Mouse (Mus musculus) intestine, embryonic 15.5 days (tissue): ENCODE measurements around the gene Hacd4. TPM values are rescaled to one million over a fixed set of nuclear protein-coding genes. Genes with fewer than 3 reads are reported as not detected.
A peak's percentile ranks its signal among the peaks of the same experiment; 100 is the strongest.

ENCODE experiments used
- ATAC-seq: fragments of 200-750 bp; cut with Nextera tagmentation; 2 replicates; pipeline ENCODE4 v1.8.0; 2017; ENCODE audit warnings: moderate TSS enrichment, moderate library complexity
- H3K27ac ChIP-seq: fragments of 300-500 bp; sonication (generic); 2 replicates; pipeline ENCODE4 v1.5.1; 2015; ENCODE audit warnings: mild to moderate bottlenecking, inconsistent platforms
- H3K27me3 ChIP-seq: fragments of 300-500 bp; sonication (generic); replicated peaks from 2 replicates; pipeline ENCODE4 v1.6.1; 2015; ENCODE audit warnings: inconsistent platforms
- H3K36me3 ChIP-seq: fragments of 300-500 bp; sonication (generic); 2 replicates; pipeline ENCODE4 v1.6.1; 2015; ENCODE audit warnings: inconsistent platforms
- H3K4me1 ChIP-seq: fragments of 300-500 bp; sonication (generic); replicated peaks from 2 replicates; pipeline ENCODE4 v1.6.1; 2015; ENCODE audit warnings: inconsistent platforms
- H3K4me2 ChIP-seq: fragments of 300-500 bp; sonication (generic); replicated peaks from 2 replicates; pipeline ENCODE4 v1.6.1; 2015; ENCODE audit warnings: mild to moderate bottlenecking, inconsistent platforms
- H3K4me3 ChIP-seq: fragments of 300-500 bp; sonication (generic); replicated peaks from 2 replicates; pipeline ENCODE4 v1.5.1; 2015; ENCODE audit warnings: inconsistent platforms
- H3K9ac ChIP-seq: fragments of 300-500 bp; sonication (generic); 2 replicates; pipeline ENCODE4 v1.6.1; 2015; ENCODE audit warnings: inconsistent platforms
- H3K9me3 ChIP-seq: fragments of 300-500 bp; sonication (generic); 2 replicates; pipeline ENCODE4 v1.6.1; 2016; ENCODE audit warnings: inconsistent platforms
- WGBS: fragments of 180-500 bp; shearing (Covaris S2); methylation state at CpG from one replicate; pipeline ENCODE4 v1.1.7; 2015; 5-methylcytosine and 5-hydroxymethylcytosine counted together
- polyA plus RNA-seq: library from polyadenylated mRNA; unstranded; fragments of >200 nt; fragmentation: Nextera tagmentation; extraction: Ambion mirVana; gene quantifications from 2 replicates; pipeline ENCODE4 v1.2.1, GENCODE M21; 2015

Hacd4 gene
- polyA plus RNA-seq, 1 experiment from 2014 or later: 12.7 TPM

GRCm38 (mm10) chr4:88458673-88459072, 19.9 kb upstream of the Hacd4 start:
- 52% methylated on average over 2 of the region's 2 CpGs for WGBS
- Histone ChIP-seq H3K9me3 (no peaks in the 10 kb centered on the region), H3K4me2 (no peak overlapping the region), H3K36me3 (no peaks in the 10 kb centered on the region), H3K9ac (no peak overlapping the region), H3K4me3 (no peak overlapping the region), H3K4me1 (no peaks in the 10 kb centered on the region), H3K27ac (no peak overlapping the region), H3K27me3 (no peaks in the 10 kb centered on the region)
- ATAC-seq: no peak

GRCm38 (mm10) chr4:88458093-88458492, 19.4 kb upstream of the Hacd4 start:
- 89% methylated on average over 1 of the region's 1 CpGs for WGBS

GRCm38 (mm10) chr4:88450087-88450765, 11.5 kb upstream of the Hacd4 start:
- Histone ChIP-seq H3K4me3 (no peak overlapping the region), H3K27me3 (no peaks in the 10 kb centered on the region), H3K4me2 (no peak overlapping the region), H3K27ac (no peak overlapping the region), H3K4me1 (no peaks in the 10 kb centered on the region), H3K9me3 (no peaks in the 10 kb centered on the region), H3K9ac (no peak overlapping the region), H3K36me3 (no peaks in the 10 kb centered on the region)
- 94% methylated on average over 1 of the region's 1 CpGs for WGBS
- ATAC-seq: no peak

More at GRCm38 (mm10) chr4:88458093-88458492, 19.4 kb upstream of the Hacd4 start:
- Histone ChIP-seq H3K4me2 (no peak overlapping the region), H3K4me3 (no peak overlapping the region), H3K9ac (no peak overlapping the region), H3K36me3 (no peaks in the 10 kb centered on the region), H3K27me3 (no peaks in the 10 kb centered on the region), H3K4me1 (no peaks in the 10 kb centered on the region), H3K9me3 (no peaks in the 10 kb centered on the region), H3K27ac (no peak overlapping the region)
- no peak for ATAC-seq

- H3K9me3 ChIP-seq: no peaks in the 10 kb centered on the region
Observed at GRCm38 (mm10) chr4:88448976-88449375, 10.2 kb upstream of the Hacd4 start.

GRCm38 (mm10) chr4:88440814-88441213, 2.1 kb upstream of the Hacd4 start:
- no peak overlapping the region for H3K4me2 ChIP-seq
- H3K27ac ChIP-seq: no peak overlapping the region
- H3K9ac ChIP-seq: no peak overlapping the region
- no peak overlapping the region for H3K4me3 ChIP-seq
- H3K27me3 ChIP-seq: no peaks in the 10 kb centered on the region
- H3K36me3 ChIP-seq: no peaks in the 10 kb centered on the region
- no peaks in the 10 kb centered on the region for H3K9me3 ChIP-seq
- H3K4me1 ChIP-seq: peaks cover 19% of the 10 kb centered on the region
- no peak for ATAC-seq
- 88% methylated on average over 7 of the region's 7 CpGs for WGBS

More at GRCm38 (mm10) chr4:88448976-88449375, 10.2 kb upstream of the Hacd4 start:
- Histone ChIP-seq H3K27ac (no peak overlapping the region), H3K4me3 (no peak overlapping the region), H3K4me1 (no peaks in the 10 kb centered on the region), H3K9ac (no peak overlapping the region), H3K36me3 (no peaks in the 10 kb centered on the region), H3K27me3 (no peaks in the 10 kb centered on the region), H3K4me2 (no peak overlapping the region)
- ATAC-seq: no peak
- 42% methylated on average over 2 of the region's 2 CpGs for WGBS

GRCm38 (mm10) chr4:88439669-88440123, 968 bp upstream of the Hacd4 start:
- Histone ChIP-seq H3K4me2 (no peak overlapping the region), H3K9me3 (no peaks in the 10 kb centered on the region), H3K4me1 (peaks cover 19% of the 10 kb centered on the region), H3K4me3 (no peak overlapping the region), H3K27me3 (no peaks in the 10 kb centered on the region), H3K9ac (no peak overlapping the region), H3K36me3 (no peaks in the 10 kb centered on the region), H3K27ac (no peak overlapping the region)
- 72% methylated on average over 6 of the region's 6 CpGs for WGBS
- no peak; the same call in 1 of the 2 replicates for ATAC-seq

- no peak overlapping the region for H3K27ac ChIP-seq
- no peaks in the 10 kb centered on the region for H3K36me3 ChIP-seq
- no peak; the same call in 1 of the 2 replicates for ATAC-seq
- no peak overlapping the region for H3K9ac ChIP-seq
- no peaks in the 10 kb centered on the region for H3K27me3 ChIP-seq
- WGBS: 12% methylated on average over 4 of the region's 4 CpGs
- peaks cover 19% of the 10 kb centered on the region for H3K4me1 ChIP-seq
- peak overlapping the region; percentile 45 for H3K4me3 ChIP-seq
- no peaks in the 10 kb centered on the region for H3K9me3 ChIP-seq
- H3K4me2 ChIP-seq: peak overlapping the region; percentile 85
Observed at GRCm38 (mm10) chr4:88438990-88439329, 232 bp upstream of the Hacd4 start.

GRCm38 (mm10) chr4:88437917-88438316, 811 bp downstream of the Hacd4 start:
- 0 out of 2 replicates have a peak overlapping the region, but pooled peaks have one; percentile 23 for H3K27ac ChIP-seq
- peak overlapping the region; percentile 45; the same call in 1 of the 2 replicates for H3K4me3 ChIP-seq
- no peaks in the 10 kb centered on the region for H3K36me3 ChIP-seq
- peak overlapping the region; percentile 85 for H3K4me2 ChIP-seq
- H3K27me3 ChIP-seq: no peaks in the 10 kb centered on the region
- WGBS: 15% methylated on average over 2 of the region's 2 CpGs
- no peaks in the 10 kb centered on the region for H3K9me3 ChIP-seq
- peaks cover 19% of the 10 kb centered on the region for H3K4me1 ChIP-seq
- no peak for ATAC-seq
- no peak overlapping the region for H3K9ac ChIP-seq

GRCm38 (mm10) chr4:88437166-88437565, 1.6 kb downstream of the Hacd4 start:
- no peak for ATAC-seq
- no peak overlapping the region for H3K4me2 ChIP-seq
- H3K4me3 ChIP-seq: no peak overlapping the region
- WGBS: 40% methylated on average over 3 of the region's 3 CpGs
- H3K27me3 ChIP-seq: no peaks in the 10 kb centered on the region
- no peak overlapping the region for H3K9ac ChIP-seq
- H3K36me3 ChIP-seq: no peaks in the 10 kb centered on the region
- peaks cover 19% of the 10 kb centered on the region for H3K4me1 ChIP-seq
- no peaks in the 10 kb centered on the region for H3K9me3 ChIP-seq
- no peak overlapping the region for H3K27ac ChIP-seq

GRCm38 (mm10) chr4:88436593-88437165, 2.0 kb downstream of the Hacd4 start:
- Histone ChIP-seq H3K27ac (peak overlapping the region; percentile 60; the same call in 1 of the 2 replicates), H3K9ac (no peak overlapping the region), H3K4me2 (no peak overlapping the region), H3K4me1 (peaks cover 16% of the 10 kb centered on the region), H3K36me3 (no peaks in the 10 kb centered on the region), H3K4me3 (no peak overlapping the region), H3K27me3 (no peaks in the 10 kb centered on the region), H3K9me3 (no peaks in the 10 kb centered on the region)
- ATAC-seq: no peak
- WGBS: 41% methylated on average over 6 of the region's 6 CpGs

GRCm38 (mm10) chr4:88432412-88433024, 6.2 kb downstream of the Hacd4 start:
- Histone ChIP-seq H3K4me3 (no peak overlapping the region), H3K36me3 (no peaks in the 10 kb centered on the region), H3K9ac (no peak overlapping the region), H3K4me2 (no peak overlapping the region), H3K27me3 (no peaks in the 10 kb centered on the region), H3K4me1 (0 out of 2 replicates have a peak, but pooled peaks cover 4% of the 10 kb centered on the region), H3K9me3 (no peaks in the 10 kb centered on the region), H3K27ac (no peak overlapping the region)
- no peak for ATAC-seq
- 81% methylated on average over 8 of the region's 8 CpGs for WGBS

- no peak overlapping the region for H3K4me3 ChIP-seq
- WGBS: 71% methylated on average over 2 of the region's 2 CpGs
- ATAC-seq: no peak
- no peaks in the 10 kb centered on the region for H3K36me3 ChIP-seq
- no peak overlapping the region for H3K27ac ChIP-seq
- H3K9ac ChIP-seq: no peak overlapping the region
- H3K27me3 ChIP-seq: no peaks in the 10 kb centered on the region
- no peaks in the 10 kb centered on the region for H3K4me1 ChIP-seq
- H3K9me3 ChIP-seq: no peaks in the 10 kb centered on the region
- H3K4me2 ChIP-seq: no peak overlapping the region
Observed at GRCm38 (mm10) chr4:88427630-88428239, 11.0 kb downstream of the Hacd4 start.
